Mouse (Mus musculus) small intestine, adult 2 months (tissue): ENCODE data around the gene Cep131. TPM values are rescaled to one million over a fixed set of nuclear protein-coding genes. Genes with fewer than 3 reads are reported as not detected.

ENCODE experiments used
- H3K27ac ChIP-seq: fragments of 200-500 bp; 2 replicates; pipeline ENCODE4 v1.5.1; 2012; ENCODE audit warnings: low read depth, low read length, control low read depth, inconsistent platforms; ENCODE audit not compliant: insufficient read depth
- H3K27me3 ChIP-seq: fragments of 200-500 bp; 2 replicates; pipeline ENCODE4 v1.6.1; 2012; ENCODE audit warnings: mild to moderate bottlenecking, moderate library complexity, low read length, inconsistent platforms; ENCODE audit not compliant: control insufficient read depth, insufficient read depth
- H3K36me3 ChIP-seq: fragments of 200-500 bp; 2 replicates; pipeline ENCODE4 v1.6.1; 2012; ENCODE audit warnings: mild to moderate bottlenecking, low read length, control low read depth, inconsistent platforms; ENCODE audit not compliant: control insufficient read depth, insufficient read depth
- H3K4me1 ChIP-seq: fragments of 200-500 bp; 2 replicates; pipeline ENCODE4 v1.6.1; 2012; ENCODE audit warnings: low read length, inconsistent platforms, mixed read lengths; ENCODE audit not compliant: control insufficient read depth, insufficient read depth, insufficient read length
- H3K4me3 ChIP-seq: fragments of 200-500 bp; 2 replicates; pipeline ENCODE4 v1.5.1; 2012; ENCODE audit warnings: low read depth, mild to moderate bottlenecking, control low read depth, inconsistent platforms, low read length, moderate library complexity
- CTCF ChIP-seq: fragments of 200-500 bp; IDR thresholded peaks from 2 replicates; pipeline ENCODE4 v1.5.1; 2012; ENCODE audit warnings: low read depth, mild to moderate bottlenecking, control low read depth, inconsistent platforms, low read length, moderate library complexity, mixed read lengths; ENCODE audit not compliant: insufficient replicate concordance, insufficient read length; ENCODE audit errors: extremely low read depth
- POLR2A ChIP-seq: fragments of 200-500 bp; IDR thresholded peaks from 2 replicates; pipeline ENCODE4 v1.6.1; 2012; ENCODE audit warnings: low read depth, mild to moderate bottlenecking, control low read depth, inconsistent platforms, low read length, moderate library complexity
- WGBS: fragments of 180-500 bp; shearing (Covaris S2); methylation state at CpG from one replicate; pipeline ENCODE4 v1.1.7; 2018; 5-methylcytosine and 5-hydroxymethylcytosine counted together
- polyA plus RNA-seq: library from polyadenylated mRNA; depleted of rRNA; stranded (reverse); fragments of >200 nt; gene quantifications from 2 replicates; pipeline ENCODE4 v1.2.3, GENCODE M21; 2012

Gene Cep131
- polyA plus RNA-seq, 1 experiment, result 3.2 TPM

GRCm38 (mm10) chr11:120071731-120072320 lies 14.8 kb downstream of the Cep131 start:
- no peak overlapping the region for H3K27ac ChIP-seq
- WGBS, result 95% methylated on average over 7 of the region's 7 CpGs
- H3K4me3 ChIP-seq, result no peak overlapping the region
- no peak for TF ChIP-seq POLR2A
- TF ChIP-seq CTCF, result no peak
- H3K36me3 ChIP-seq, result no peaks in the 10 kb centered on the region; the same call in 1 of the 2 replicates
- no peaks in the 10 kb centered on the region for H3K27me3 ChIP-seq
- no peaks in the 10 kb centered on the region for H3K4me1 ChIP-seq

GRCm38 (mm10) chr11:120071065-120071464 lies 15.6 kb downstream of the Cep131 start:
- H3K27me3 ChIP-seq, result no peaks in the 10 kb centered on the region
- H3K4me1 ChIP-seq, result no peaks in the 10 kb centered on the region
- no peak overlapping the region for H3K4me3 ChIP-seq
- 76% methylated on average over 12 of the region's 12 CpGs for WGBS
- TF ChIP-seq POLR2A (no peak), CTCF (no peak)
- no peaks in the 10 kb centered on the region for H3K36me3 ChIP-seq
- H3K27ac ChIP-seq, result no peak overlapping the region

- H3K4me3 ChIP-seq, result no peak overlapping the region
- WGBS, result 94% methylated on average over 27 of the region's 27 CpGs
- TF ChIP-seq POLR2A, result no peak
- no peak for TF ChIP-seq CTCF
- no peaks in the 10 kb centered on the region for H3K4me1 ChIP-seq
- H3K27ac ChIP-seq, result no peak overlapping the region
- no peaks in the 10 kb centered on the region for H3K36me3 ChIP-seq
- H3K27me3 ChIP-seq, result no peaks in the 10 kb centered on the region
These were observed 16.2 kb downstream of the Cep131 start for GRCm38 (mm10) chr11:120070286-120070930.

- no peaks in the 10 kb centered on the region for H3K4me1 ChIP-seq
- 78% methylated on average over 11 of the region's 11 CpGs for WGBS
- H3K27ac ChIP-seq, result no peak overlapping the region
- H3K4me3 ChIP-seq, result no peak overlapping the region
- TF ChIP-seq CTCF (no peak), POLR2A (no peak)
- no peaks in the 10 kb centered on the region for H3K27me3 ChIP-seq
- H3K36me3 ChIP-seq, result no peaks in the 10 kb centered on the region
These were observed 17.4 kb downstream of the Cep131 start for GRCm38 (mm10) chr11:120069261-120069660.

GRCm38 (mm10) chr11:120067834-120068233 lies 18.8 kb downstream of the Cep131 start:
- no peak overlapping the region for H3K27ac ChIP-seq
- H3K4me3 ChIP-seq, result no peak overlapping the region
- H3K36me3 ChIP-seq, result no peaks in the 10 kb centered on the region
- no peak for TF ChIP-seq CTCF
- no peak for TF ChIP-seq POLR2A
- no peaks in the 10 kb centered on the region for H3K4me1 ChIP-seq
- 67% methylated on average over 17 of the region's 17 CpGs for WGBS
- no peaks in the 10 kb centered on the region for H3K27me3 ChIP-seq

- no peak overlapping the region for H3K4me3 ChIP-seq
- TF ChIP-seq CTCF (peak; percentile 75), POLR2A (no peak)
- no peak overlapping the region for H3K27ac ChIP-seq
- peaks cover 3% of the 10 kb centered on the region; the same call in 1 of the 2 replicates for H3K4me1 ChIP-seq
- whole genome bisulfite sequencing, result 40% methylated on average over 10 of the region's 10 CpGs
- H3K36me3 ChIP-seq, result no peaks in the 10 kb centered on the region
- H3K27me3 ChIP-seq, result no peaks in the 10 kb centered on the region
These were observed 21.3 kb downstream of the Cep131 start for GRCm38 (mm10) chr11:120065291-120065690.

GRCm38 (mm10) chr11:120064668-120065040 lies 22.0 kb downstream of the Cep131 start:
- 94% methylated on average over 11 of the region's 11 CpGs for WGBS
- no peak overlapping the region for H3K27ac ChIP-seq
- no peaks in the 10 kb centered on the region for H3K36me3 ChIP-seq
- H3K4me3 ChIP-seq, result no peak overlapping the region
- TF ChIP-seq POLR2A, result no peak
- TF ChIP-seq CTCF, result no peak
- H3K4me1 ChIP-seq, result peaks cover 4% of the 10 kb centered on the region; the same call in 1 of the 2 replicates
- H3K27me3 ChIP-seq, result no peaks in the 10 kb centered on the region
